In the genomic region with DNA sequence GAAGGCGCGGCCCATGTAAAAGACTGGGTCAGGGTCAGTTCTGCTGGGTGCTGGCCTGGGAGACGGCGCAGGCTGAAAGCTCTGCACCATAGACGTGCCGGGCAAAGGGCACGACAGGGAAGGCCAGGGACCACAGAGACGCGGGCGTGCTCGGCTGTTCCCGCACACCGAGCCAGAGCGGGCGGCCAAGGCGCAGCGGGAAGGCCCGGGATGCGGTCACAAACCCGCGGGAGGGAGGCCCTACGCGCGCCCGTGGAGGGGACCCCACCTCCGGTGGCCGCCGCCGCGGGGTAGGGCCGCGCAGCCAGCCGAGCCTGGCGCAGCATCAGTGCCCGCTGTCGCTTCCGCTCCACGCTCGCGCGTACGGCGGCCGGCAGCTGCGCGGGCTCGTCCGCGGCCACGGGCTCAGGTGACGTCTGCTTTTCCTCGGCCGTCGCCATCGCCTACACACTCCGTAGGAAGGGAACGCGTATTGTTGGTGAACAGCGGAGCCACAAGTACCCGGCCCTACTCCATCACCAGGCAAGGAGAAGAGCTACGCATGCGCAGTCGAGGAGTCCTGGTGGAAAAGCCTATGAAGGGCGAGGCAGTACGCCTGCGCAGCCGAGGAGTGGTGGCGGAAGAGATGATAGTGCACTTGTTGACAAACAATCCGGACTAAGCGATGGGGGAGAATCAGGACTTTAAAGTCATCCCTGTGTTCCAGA, we compare ENCODE assay signal across 7 mouse cellular contexts. TPM values are rescaled to one million over a fixed set of nuclear protein-coding genes. Genes with fewer than 3 reads are reported as not detected.
DNase-seq lines count a peak whose midpoint lies in the region; ATAC-seq lines count a peak whose summit lies in the region.

A gene (minus strand): TSS at position 531 of the 707 bp plus-strand sequence.

- DNase-seq in adrenal gland, adult 8-10 months, result peak; percentile 93
- peak; percentile 90 for DNase-seq in embryo, embryonic 9.5 days (ENCODE audit: extremely low spot score)
- DNase-seq in gastrocnemius, postnatal 4 days (ENCODE audit: low spot score in 2 of 2), result peak; percentile 82 to 95
- DNase-seq in left cerebral cortex, postnatal 36 days (ENCODE audit: low spot score in 2 of 2), result peak; percentile 95 to 96
- peak; percentile 99 for DNase-seq in midbrain, embryonic 11.5 days (ENCODE audit: low spot score, missing footprints)
- DNase-seq in skeletal muscle tissue, adult 2 months (ENCODE audit: low read depth, low spot score), result peak; percentile 97

- intact Hi-C loops in left cerebral cortex, postnatal 36 days (cut with DNase I), result loop anchor here (5.0 kb wide), 1 partner anchor 456 kb away; a partner anchor contains a TSS

- WGBS in intestine, embryonic 16.5 days, result under 1% methylated on average over 70 of the region's 70 CpGs
- WGBS in midbrain, embryonic 11.5 days, result under 1% methylated on average over 64 of the region's 70 CpGs

- H3K36me3 ChIP-seq in intestine, embryonic 16.5 days (ENCODE audit: control insufficient read depth, insufficient read depth, low read length), result no peaks in the 10 kb centered on the region
- 0 out of 2 replicates have a peak, but pooled peaks cover 3% of the 10 kb centered on the region for H3K36me3 ChIP-seq in midbrain, embryonic 11.5 days (ENCODE audit: control insufficient read depth, insufficient read depth, low read length)

- peak within 1 kb of the TSS; percentile 84 for H3K4me3 ChIP-seq in intestine, embryonic 16.5 days (ENCODE audit: low read length)
- H3K4me3 ChIP-seq in midbrain, embryonic 11.5 days (ENCODE audit: low read depth, low read length), result peak within 1 kb of the TSS; percentile 63

- peak within 1 kb of the TSS; percentile 93 for H3K9ac ChIP-seq in intestine, embryonic 16.5 days (ENCODE audit: low read depth, low read length)
- peak within 1 kb of the TSS; percentile 79 for H3K9ac ChIP-seq in midbrain, embryonic 11.5 days (ENCODE audit: low read length)

- H3K4me2 ChIP-seq in intestine, embryonic 16.5 days (ENCODE audit: low read depth, low read length), result peak within 1 kb of the TSS; percentile 91
- H3K4me2 ChIP-seq in midbrain, embryonic 11.5 days, result peak within 1 kb of the TSS; percentile 78

- peak; percentile 95 for ATAC-seq in intestine, embryonic 16.5 days
- ATAC-seq in midbrain, embryonic 11.5 days (ENCODE audit: low FRiP score), result peak; percentile 95

- H3K27ac ChIP-seq in intestine, embryonic 16.5 days (ENCODE audit: low read length), result peak within 1 kb of the TSS; percentile 70
- H3K27ac ChIP-seq in midbrain, embryonic 11.5 days (ENCODE audit: low read depth, low read length), result peak within 1 kb of the TSS; percentile 82

- H3K27me3 ChIP-seq in intestine, embryonic 16.5 days (replicated peaks; ENCODE audit: control insufficient read depth, insufficient read depth, low read length), result 0 out of 2 replicates have a peak, but pooled peaks cover 2% of the 10 kb centered on the region
- H3K27me3 ChIP-seq in midbrain, embryonic 11.5 days (ENCODE audit: control insufficient read depth, insufficient read depth, low read length), result no peaks in the 10 kb centered on the region

- H3K9me3 ChIP-seq in intestine, embryonic 16.5 days (ENCODE audit: control insufficient read depth, low read length), result no peaks in the 10 kb centered on the region
- H3K9me3 ChIP-seq in midbrain, embryonic 11.5 days (ENCODE audit: control insufficient read depth, low read length), result no peaks in the 10 kb centered on the region

- peaks cover 10% of the 10 kb centered on the region for H3K4me1 ChIP-seq in intestine, embryonic 16.5 days (ENCODE audit: control insufficient read depth, insufficient read depth, low read length)
- no peaks in the 10 kb centered on the region for H3K4me1 ChIP-seq in midbrain, embryonic 11.5 days (ENCODE audit: control insufficient read depth, insufficient read depth, low read length)

RNA-seq across cellular contexts. Expression of the gene that starts here (rescaled TPM):
- 10 to 100 TPM; 15.6 to 30.6 (median 28.9) TPM for total RNA-seq in adrenal gland, adult 8-10 months (2022)
- total RNA-seq in gastrocnemius, postnatal 4 days (2021), result 10 to 100 TPM; 11.1 to 11.6 TPM
- 16.3 and 17.0 TPM in 2 replicates for polyA plus RNA-seq in intestine, embryonic 16.5 days (2015; fragmentation: Nextera tagmentation; extraction: Ambion mirVana)
- total RNA-seq in left cerebral cortex, postnatal 36 days (2021), result 10 to 100 TPM; 10.4 to 12.9 TPM
- polyA plus RNA-seq in midbrain, embryonic 11.5 days (2014; fragmentation: Nextera tagmentation; extraction: Ambion mirVana), result 26.1 and 26.9 TPM in 2 replicates

Comparison
In these comparisons a context has a peak if more than half of its experiments do, and no peak if none do; other contexts are left out.
1. Peak in every context shown above with its lines: DNase-seq, ATAC-seq, H3K4me3 ChIP-seq and H3K27ac ChIP-seq.